Mouse (Mus musculus) intestine, embryonic 14.5 days (tissue): ENCODE results near the gene Adar. TPM values are rescaled to one million over a fixed set of nuclear protein-coding genes. Genes with fewer than 3 reads are reported as not detected.

ENCODE experiments used
- polyA plus RNA-seq: library from polyadenylated mRNA; unstranded; fragments of >200 nt; fragmentation: Nextera tagmentation; extraction: Ambion mirVana; gene quantifications from 2 replicates; pipeline ENCODE4 v1.2.1, GENCODE M21; 2014

Adar gene
- polyA plus RNA-seq, 1 experiment from 2014 or later: 13.4 TPM

Other genes with a start within 250 kb of the Adar start
- gene Kcnn3, start 194.9 kb upstream of the Adar start, polyA plus RNA-seq: 5.6 and 6.3 TPM in 2 replicates
- 2.6 TPM in 2 replicates for gene Chrnb2, start 49.6 kb downstream of the Adar start, polyA plus RNA-seq
- gene Ube2q1, start 58.6 kb downstream of the Adar start, polyA plus RNA-seq: 21.3 and 21.9 TPM in 2 replicates
- 4.2 TPM in 2 replicates for gene She, start 116.3 kb downstream of the Adar start, polyA plus RNA-seq
- 1.5 and 1.6 TPM in 2 replicates for gene Il6ra, start 198.2 kb downstream of the Adar start, polyA plus RNA-seq
- 14.1 and 14.9 TPM in 2 replicates for gene Atp8b2, start 248.5 kb downstream of the Adar start, polyA plus RNA-seq